Mouse (Mus musculus): ENCODE measurements around the gene 6430550D23Rik.

6430550D23Rik gene

DNA sequence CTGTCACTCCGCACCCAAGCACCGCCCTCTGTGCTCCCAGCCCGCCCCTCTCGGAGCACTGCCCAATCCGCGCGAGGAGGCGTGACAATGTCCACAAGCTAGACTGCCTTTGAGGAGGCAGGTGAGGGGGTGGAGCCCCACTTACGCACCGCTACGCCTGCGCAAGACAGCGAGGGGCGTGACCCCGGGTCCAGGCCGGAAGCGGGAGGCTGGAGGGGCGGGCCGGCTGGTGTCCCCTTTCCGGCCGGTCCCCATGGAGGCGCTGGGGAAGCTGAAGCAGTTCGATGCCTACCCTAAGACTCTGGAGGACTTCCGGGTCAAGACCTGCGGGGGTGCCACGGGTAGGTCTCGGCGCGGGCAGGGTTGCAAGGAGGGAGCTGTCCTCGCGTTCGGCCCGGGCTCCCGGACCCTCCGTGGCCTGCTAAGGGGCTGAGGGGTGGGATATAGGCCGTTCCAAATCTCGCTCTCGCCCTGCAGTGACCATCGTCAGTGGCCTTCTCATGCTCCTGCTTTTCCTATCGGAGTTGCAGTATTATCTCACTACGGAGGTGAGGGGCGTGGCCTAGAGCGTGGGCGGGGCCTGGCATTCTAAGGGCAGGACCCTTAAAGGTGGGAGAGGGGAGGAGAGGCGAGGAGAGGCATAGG is at the start of gene 6430550D23Rik, which contains the start of gene Ergic3:
TSS of gene 6430550D23Rik (minus strand) at position 90 of the 645 bp plus-strand sequence.
TSS of gene Ergic3 (plus strand) at position 158 of the 645 bp plus-strand sequence.
- peak; percentile 98 for DNase-seq (ENCODE audit: low spot score in 2 of 2)

GRCm38 (mm10) chr2:156052816-156053215 is 45.0 kb upstream of the 6430550D23Rik start, which contains the start of gene Fer1l4:
Gene Fer1l4, minus strand, starts transcription at chr2:156052947.
- DNase-seq (ENCODE audit: low spot score in 2 of 2): no peak

- DNase-seq (ENCODE audit: low spot score in 2 of 2): no peak
Observed at GRCm38 (mm10) chr2:156047929-156048328, 40.2 kb upstream of the 6430550D23Rik start.

DNA sequence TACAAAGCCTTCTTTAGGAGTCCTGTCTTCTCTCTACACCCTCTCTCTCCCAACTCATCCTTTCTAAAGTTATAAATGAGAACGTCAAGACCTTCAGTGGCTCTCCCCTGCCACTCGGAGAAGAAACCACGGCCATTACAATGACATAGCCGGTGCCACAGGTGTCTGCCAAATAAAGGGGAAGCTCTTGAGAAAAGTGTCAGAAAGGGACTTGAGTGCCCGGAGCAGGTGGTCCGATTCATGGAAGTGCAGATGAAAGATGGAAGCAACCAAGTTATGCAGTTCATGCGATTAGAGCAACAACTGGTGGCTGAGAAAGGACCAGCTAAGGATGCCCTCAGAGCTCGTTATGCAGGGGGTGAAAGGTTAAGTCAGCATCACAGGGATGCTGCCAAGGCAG is 35.1 kb upstream of the 6430550D23Rik start:
- no peak for DNase-seq (ENCODE audit: low spot score in 2 of 2)

- no peak for DNase-seq (ENCODE audit: low spot score in 2 of 2)
Observed at GRCm38 (mm10) chr2:156039390-156039789, 31.6 kb upstream of the 6430550D23Rik start.

- DNase-seq (ENCODE audit: low spot score in 2 of 2): no peak
Observed at GRCm38 (mm10) chr2:156025482-156025881, 17.7 kb upstream of the 6430550D23Rik start.

DNA sequence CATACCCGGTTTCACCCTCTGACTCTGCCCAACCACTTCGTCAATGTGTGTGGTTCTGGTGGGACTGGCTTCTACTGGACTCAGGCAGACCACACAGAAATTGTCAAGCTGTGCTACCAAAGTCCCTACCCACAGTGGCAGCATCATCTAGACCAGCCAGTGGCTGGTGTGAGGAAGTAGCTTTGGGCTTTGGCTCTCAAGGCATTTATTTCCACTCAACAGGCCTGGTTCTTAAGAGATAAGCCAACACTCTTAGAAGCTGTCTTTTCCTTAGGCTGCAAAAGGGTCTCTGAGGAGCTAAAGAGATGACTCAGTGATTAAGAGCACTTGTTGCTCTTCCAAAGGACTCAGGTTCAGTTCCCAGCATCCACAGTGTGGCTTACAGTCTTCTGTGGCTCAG is 14.0 kb upstream of the 6430550D23Rik start:
- no peak for DNase-seq (ENCODE audit: low spot score in 2 of 2)

GRCm38 (mm10) chr2:156021219-156021618 is 13.4 kb upstream of the 6430550D23Rik start:
- no peak for DNase-seq (ENCODE audit: low spot score in 2 of 2)

DNA sequence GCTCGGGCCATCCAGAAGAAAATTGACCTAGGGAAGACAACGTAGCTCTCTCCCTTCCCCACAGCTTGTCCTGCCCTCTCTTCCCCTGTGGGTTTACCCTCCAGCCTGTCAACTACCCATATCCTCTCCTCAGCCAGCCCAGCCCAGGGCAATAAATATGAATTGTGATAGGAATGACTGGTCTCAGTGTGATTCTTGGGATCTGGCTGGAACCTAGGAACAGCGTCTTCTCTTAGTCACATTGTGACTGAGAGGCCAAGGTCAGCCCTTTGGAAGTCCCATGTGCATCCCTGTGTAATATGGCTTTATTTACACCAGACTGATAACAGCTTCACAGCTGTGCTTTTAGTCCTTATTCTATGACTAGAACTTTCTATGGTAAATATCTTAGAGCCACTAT is 10.3 kb upstream of the 6430550D23Rik start:
- no peak for DNase-seq (ENCODE audit: low spot score in 2 of 2)

DNA sequence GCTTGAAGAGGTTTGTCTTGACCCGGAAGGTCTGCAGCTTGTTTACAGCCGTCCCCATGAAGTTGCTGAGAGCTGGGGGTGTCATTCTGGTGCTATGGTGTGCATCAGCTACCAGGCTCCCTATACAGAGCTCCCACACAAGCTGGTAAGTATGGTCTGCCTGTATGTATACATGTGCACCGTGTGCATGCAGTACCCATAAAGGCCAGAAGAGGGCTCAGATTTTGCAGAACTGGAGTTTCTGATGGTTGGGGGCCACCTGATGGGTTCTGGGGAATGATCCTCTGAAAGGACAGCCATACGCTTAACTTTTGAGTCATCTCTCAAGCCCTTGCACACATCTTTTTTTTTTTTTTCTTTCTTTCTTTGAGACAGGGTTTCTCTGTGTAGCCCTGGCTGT is 2.4 kb downstream of the 6430550D23Rik start:
- peak in 1 of 2 experiments; percentile 25 for DNase-seq (ENCODE audit: low spot score in 2 of 2)

GRCm38 (mm10) chr2:155991863-155992321 is 15.9 kb downstream of the 6430550D23Rik start:
- peak in 1 of 2 experiments; percentile 43 for DNase-seq (ENCODE audit: low spot score in 2 of 2)

DNA sequence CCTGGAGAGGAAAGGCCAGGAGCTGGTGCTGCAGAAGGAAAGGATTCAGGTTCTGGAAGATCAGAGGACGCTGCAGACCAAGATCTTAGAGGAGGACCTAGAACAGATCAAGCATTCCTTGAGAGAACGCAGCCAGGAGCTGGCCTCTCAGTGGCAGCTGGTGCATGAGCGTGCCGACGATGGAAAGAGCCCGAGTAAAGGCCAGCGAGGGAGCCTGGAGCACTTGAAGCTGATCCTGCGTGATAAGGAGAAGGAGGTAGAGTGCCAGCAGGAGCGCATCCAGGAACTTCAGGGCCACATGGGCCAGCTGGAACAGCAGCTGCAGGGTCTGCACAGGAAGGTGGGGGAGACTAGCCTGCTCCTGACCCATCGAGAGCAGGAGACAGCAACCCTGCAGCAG is 16.6 kb downstream of the 6430550D23Rik start:
- no peak for DNase-seq (ENCODE audit: low spot score in 2 of 2)

DNA sequence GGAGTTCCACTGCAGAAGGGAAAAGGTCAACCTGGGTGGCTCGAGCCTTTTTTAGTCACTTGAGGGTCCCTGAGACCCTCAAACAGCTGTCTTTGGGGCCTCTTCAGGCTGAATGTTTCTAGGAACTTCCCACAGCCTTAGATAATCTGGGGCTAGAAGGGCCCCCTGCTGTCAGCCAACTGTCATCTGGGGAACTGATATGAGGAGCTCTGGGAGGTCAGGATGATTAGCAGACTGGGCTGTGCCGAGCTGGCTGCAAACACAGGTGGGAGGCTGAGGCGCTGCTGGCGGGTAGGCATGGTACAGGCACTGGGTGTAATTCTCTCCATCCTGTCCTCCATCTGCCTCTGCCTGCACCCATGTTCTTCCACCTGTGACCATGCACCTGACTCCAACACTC is 18.7 kb downstream of the 6430550D23Rik start:
- peak; percentile 30 to 37 for DNase-seq (ENCODE audit: low spot score in 2 of 2)

DNA sequence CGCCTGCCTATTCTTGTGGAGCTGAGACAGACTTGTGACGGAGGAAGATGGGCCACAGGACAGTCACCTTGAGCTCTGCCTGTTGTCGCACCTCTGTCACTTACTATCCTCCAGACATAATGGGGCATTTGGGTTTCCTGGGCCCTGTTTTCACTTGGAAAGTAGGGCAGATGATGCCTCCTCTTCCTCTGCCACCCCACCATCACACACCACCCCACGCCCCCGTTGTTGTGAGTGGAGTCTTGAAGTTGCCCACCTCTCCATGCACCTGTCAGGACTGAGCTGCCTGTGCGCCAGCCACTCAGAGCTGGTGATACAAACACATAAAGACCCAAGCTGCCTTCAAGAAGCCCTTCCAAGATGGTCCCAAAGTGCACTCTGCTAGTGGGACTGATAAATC is 20.6 kb downstream of the 6430550D23Rik start:
- DNase-seq (ENCODE audit: low spot score in 2 of 2): no peak

DNA sequence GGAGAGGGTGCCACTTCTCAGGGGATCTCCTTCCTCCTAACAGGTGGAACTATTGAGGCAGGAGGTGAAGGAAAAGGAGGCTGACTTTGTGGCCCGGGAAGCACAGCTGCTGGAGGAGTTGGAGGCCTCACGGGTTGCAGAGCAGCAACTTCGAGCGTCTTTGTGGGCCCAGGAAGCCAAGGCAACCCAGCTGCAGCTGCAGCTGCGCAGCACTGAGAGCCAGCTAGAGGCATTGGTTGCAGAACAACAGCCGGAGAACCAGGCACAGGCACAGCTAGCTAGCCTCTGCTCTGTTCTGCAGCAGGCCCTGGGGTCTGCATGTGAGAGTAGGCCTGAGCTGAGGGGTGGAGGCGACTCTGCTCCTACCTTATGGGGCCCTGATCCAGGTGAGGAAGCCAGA is 22.0 kb downstream of the 6430550D23Rik start:
- no peak for DNase-seq (ENCODE audit: low spot score in 2 of 2)

DNA sequence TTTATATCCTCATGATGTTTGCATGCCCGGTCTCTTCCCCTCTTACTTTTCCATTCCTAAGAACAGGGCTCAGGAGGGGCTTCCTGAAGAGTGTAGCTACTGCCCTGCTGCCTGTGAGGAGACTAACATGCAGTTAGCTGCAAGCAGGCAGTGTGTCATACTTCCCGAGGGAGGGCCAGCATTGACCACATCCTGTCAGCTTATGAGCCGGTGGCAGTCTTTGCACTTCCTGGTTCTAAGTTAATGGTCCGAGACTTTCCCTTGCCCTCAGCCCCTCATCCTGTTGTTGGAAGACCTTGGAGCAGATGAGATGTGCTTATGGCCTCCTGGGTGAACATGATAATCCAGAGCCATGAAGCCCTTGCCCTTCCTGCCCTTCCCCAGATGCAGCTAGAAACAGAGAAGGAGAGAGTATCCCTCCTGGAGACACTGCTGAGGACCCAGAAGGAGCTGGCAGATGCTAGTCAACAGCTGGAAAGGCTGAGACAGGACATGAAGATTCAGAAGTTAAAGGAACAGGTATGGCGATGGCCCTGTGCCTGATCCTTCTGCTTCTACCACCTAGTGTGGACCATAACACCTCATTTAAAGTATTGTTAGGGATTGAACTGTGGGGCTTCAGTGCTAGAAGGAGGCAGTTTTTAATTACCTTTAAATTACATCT is 28.3 kb downstream of the 6430550D23Rik start:
- peak in 1 of 2 experiments; percentile 52 for DNase-seq (ENCODE audit: low spot score in 2 of 2)

GRCm38 (mm10) chr2:155974087-155974731 is 33.6 kb downstream of the 6430550D23Rik start:
- no peak for DNase-seq (ENCODE audit: low spot score in 2 of 2)

- DNase-seq (ENCODE audit: low spot score in 2 of 2): no peak
Observed at GRCm38 (mm10) chr2:155973348-155973747, 34.4 kb downstream of the 6430550D23Rik start.

DNA sequence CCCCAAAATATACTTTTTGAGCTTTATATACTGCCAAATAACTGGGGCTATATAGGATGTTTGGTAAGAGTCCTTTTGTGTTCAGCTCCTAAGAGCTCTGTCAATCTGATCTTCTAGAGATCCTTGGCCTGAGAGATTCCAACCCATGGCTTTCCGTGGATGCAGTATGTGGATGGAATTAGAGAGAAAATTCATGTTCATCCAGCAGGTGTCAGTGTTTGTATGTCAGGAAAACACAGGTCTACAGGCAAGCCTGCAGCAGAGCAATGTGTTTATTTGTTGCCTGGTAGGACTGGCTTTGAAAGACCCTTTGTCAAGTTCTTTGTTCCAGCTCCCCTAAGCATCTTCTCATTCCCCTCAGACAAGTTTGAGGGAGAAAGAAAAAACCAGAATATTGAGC is 44.8 kb downstream of the 6430550D23Rik start:
- DNase-seq (ENCODE audit: low spot score in 2 of 2): no peak

GRCm38 (mm10) chr2:155961862-155962261 is 45.9 kb downstream of the 6430550D23Rik start:
- peak in 1 of 2 experiments; percentile 37 for DNase-seq (ENCODE audit: low spot score in 2 of 2)

GRCm38 (mm10) chr2:155959981-155960380 is 47.8 kb downstream of the 6430550D23Rik start:
- DNase-seq (ENCODE audit: low spot score in 2 of 2): no peak
